Mouse (Mus musculus): ENCODE measurements around the gene Rint1. TPM values are rescaled to one million over a fixed set of nuclear protein-coding genes. Genes with fewer than 3 reads are reported as not detected.
"Not testable (repeated sequence)": the region's sequence is repeated elsewhere in the genome, so short reads cannot be mapped to it uniquely, and the experiment has no call there.

Gene Rint1
- polyA plus RNA-seq, 1 experiment from 2014 or later, result 26.0 TPM

GRCm38 (mm10) chr5:23826321-23827004 lies 39.0 kb downstream of the Rint1 start:
- H3K4me1 ChIP-seq (replicated peaks), result peaks cover 5% of the 10 kb centered on the region
- no peak for ATAC-seq (replicated peaks; ENCODE audit: insufficient number of reproducible peaks, insufficient read depth, low FRiP score, low read depth)
- H3K9ac ChIP-seq, result no peak overlapping the region
- H3K9me3 ChIP-seq (replicated peaks), result no peaks in the 10 kb centered on the region
- H3K27ac ChIP-seq, result no peak overlapping the region
- WGBS, result 34% methylated on average over 11 of the region's 11 CpGs
- H3K4me3 ChIP-seq, result no peak overlapping the region
- H3K27me3 ChIP-seq, result peaks cover 12% of the 10 kb centered on the region
- H3K36me3 ChIP-seq, result no peaks in the 10 kb centered on the region
- no peak overlapping the region for H3K4me2 ChIP-seq

GRCm38 (mm10) chr5:23830897-23831752 lies 43.6 kb downstream of the Rint1 start:
- H3K4me3 ChIP-seq, result peak overlapping the region; percentile 30
- no peaks in the 10 kb centered on the region for H3K36me3 ChIP-seq
- H3K4me1 ChIP-seq (replicated peaks), result peaks cover 5% of the 10 kb centered on the region
- WGBS, result 29% methylated on average over 58 of the region's 58 CpGs
- no peak overlapping the region for H3K9ac ChIP-seq
- peak overlapping the region; percentile 55 for H3K4me2 ChIP-seq
- peaks cover 20% of the 10 kb centered on the region for H3K27me3 ChIP-seq
- ATAC-seq (replicated peaks; ENCODE audit: insufficient number of reproducible peaks, insufficient read depth, low FRiP score, low read depth), result peak; percentile 55; the same call in 1 of the 2 replicates
- H3K27ac ChIP-seq, result no peak overlapping the region
- H3K9me3 ChIP-seq (replicated peaks), result no peaks in the 10 kb centered on the region

- H3K27me3 ChIP-seq, result peaks cover 16% of the 10 kb centered on the region
- H3K27ac ChIP-seq; H3K4me3 ChIP-seq; H3K9ac ChIP-seq; H3K4me2 ChIP-seq; H3K9me3 ChIP-seq (replicated peaks); ATAC-seq (replicated peaks; ENCODE audit: insufficient number of reproducible peaks, insufficient read depth, low FRiP score, low read depth); H3K4me1 ChIP-seq (replicated peaks): not testable (repeated sequence)
- 78% methylated on average over 1 of the region's 1 CpGs for WGBS
- peaks cover 11% of the 10 kb centered on the region for H3K36me3 ChIP-seq
Measured at GRCm38 (mm10) chr5:23835691-23836090, 48.2 kb downstream of the Rint1 start.

GRCm38 (mm10) chr5:23838158-23838557 lies 50.6 kb downstream of the Rint1 start:
- no peak for ATAC-seq (replicated peaks; ENCODE audit: insufficient number of reproducible peaks, insufficient read depth, low FRiP score, low read depth)
- no peaks in the 10 kb centered on the region for H3K27me3 ChIP-seq
- WGBS, result 88% methylated on average over 7 of the region's 7 CpGs
- H3K4me2 ChIP-seq, result no peak overlapping the region
- no peak overlapping the region for H3K27ac ChIP-seq
- peaks cover 10% of the 10 kb centered on the region for H3K4me1 ChIP-seq (replicated peaks)
- H3K4me3 ChIP-seq, result no peak overlapping the region
- H3K9ac ChIP-seq, result no peak overlapping the region
- no peaks in the 10 kb centered on the region for H3K9me3 ChIP-seq (replicated peaks)
- peaks cover 11% of the 10 kb centered on the region for H3K36me3 ChIP-seq

- Histone ChIP-seq H3K4me1 (replicated peaks) (peaks cover 16% of the 10 kb centered on the region), H3K4me3 (peak within 1 kb of the TSS; percentile 79), H3K9ac (peak within 1 kb of the TSS; percentile 77), H3K27me3 (no peaks in the 10 kb centered on the region), H3K9me3 (replicated peaks) (no peaks in the 10 kb centered on the region), H3K4me2 (peak within 1 kb of the TSS; percentile 65), H3K36me3 (peaks cover 9% of the 10 kb centered on the region), H3K27ac (peak within 1 kb of the TSS; percentile 85)
- under 1% methylated on average over 44 of the region's 44 CpGs for WGBS
- ATAC-seq (replicated peaks; ENCODE audit: insufficient number of reproducible peaks, insufficient read depth, low FRiP score, low read depth), result peak; percentile 90
Measured at GRCm38 (mm10) chr5:23843674-23844530, 56.4 kb downstream of the Rint1 start, which contains the start of gene Tomm7. TSS of gene Tomm7 (minus strand) at chr5:23844161.

- 26% methylated on average over 7 of the region's 7 CpGs for WGBS
- H3K27me3 ChIP-seq, result no peaks in the 10 kb centered on the region
- ATAC-seq (replicated peaks; ENCODE audit: insufficient number of reproducible peaks, insufficient read depth, low FRiP score, low read depth), result no peak
Measured at GRCm38 (mm10) chr5:23844531-23844841, 57.0 kb downstream of the Rint1 start.

GRCm38 (mm10) chr5:23845141-23845540 lies 57.6 kb downstream of the Rint1 start:
- H3K4me1 ChIP-seq (replicated peaks), result peaks cover 16% of the 10 kb centered on the region
- no peaks in the 10 kb centered on the region; the same call in 1 of the 2 replicates for H3K36me3 ChIP-seq
- WGBS, result 87% methylated on average over 3 of the region's 3 CpGs
- H3K27me3 ChIP-seq, result no peaks in the 10 kb centered on the region
- H3K9me3 ChIP-seq (replicated peaks), result no peaks in the 10 kb centered on the region
- H3K9ac ChIP-seq, result no peak overlapping the region
- ATAC-seq (replicated peaks; ENCODE audit: insufficient number of reproducible peaks, insufficient read depth, low FRiP score, low read depth), result no peak
- no peak overlapping the region for H3K4me3 ChIP-seq
- peak overlapping the region; percentile 65; the same call in 1 of the 2 replicates for H3K4me2 ChIP-seq
- peak overlapping the region; percentile 85 for H3K27ac ChIP-seq

More at GRCm38 (mm10) chr5:23844531-23844841, 57.0 kb downstream of the Rint1 start:
- H3K9me3 ChIP-seq (replicated peaks), result no peaks in the 10 kb centered on the region
- peaks cover 16% of the 10 kb centered on the region for H3K4me1 ChIP-seq (replicated peaks)
- H3K4me3 ChIP-seq, result peak overlapping the region; percentile 79
- peak overlapping the region; percentile 85 for H3K27ac ChIP-seq
- H3K36me3 ChIP-seq, result peaks cover 3% of the 10 kb centered on the region; the same call in 1 of the 2 replicates
- H3K9ac ChIP-seq, result peak overlapping the region; percentile 51
- peak overlapping the region; percentile 65 for H3K4me2 ChIP-seq

GRCm38 (mm10) chr5:23850345-23851159 lies 63.0 kb downstream of the Rint1 start:
- Histone ChIP-seq H3K4me3 (peak overlapping the region; percentile 97), H3K9ac (peak overlapping the region; percentile 89), H3K27me3 (no peaks in the 10 kb centered on the region), H3K9me3 (replicated peaks) (no peaks in the 10 kb centered on the region), H3K4me2 (peak overlapping the region; percentile 65), H3K27ac (peak overlapping the region; percentile 88), H3K36me3 (peaks cover 30% of the 10 kb centered on the region), H3K4me1 (replicated peaks) (peaks cover 7% of the 10 kb centered on the region)
- peak; percentile 98 for ATAC-seq (replicated peaks; ENCODE audit: insufficient number of reproducible peaks, insufficient read depth, low FRiP score, low read depth)
- under 1% methylated on average over 61 of the region's 61 CpGs for WGBS

GRCm38 (mm10) chr5:23851160-23851555 lies 63.6 kb downstream of the Rint1 start:
- Histone ChIP-seq H3K4me2 (peak overlapping the region; percentile 65), H3K4me3 (peak overlapping the region; percentile 97), H3K27ac (peak overlapping the region; percentile 88), H3K9ac (peak overlapping the region; percentile 89), H3K36me3 (peaks cover 36% of the 10 kb centered on the region)
- WGBS, result 8% methylated on average over 4 of the region's 4 CpGs
- not testable (repeated sequence) for ATAC-seq (replicated peaks; ENCODE audit: insufficient number of reproducible peaks, insufficient read depth, low FRiP score, low read depth); H3K9me3 ChIP-seq (replicated peaks); H3K4me1 ChIP-seq (replicated peaks); H3K27me3 ChIP-seq

GRCm38 (mm10) chr5:23852916-23853315 lies 65.4 kb downstream of the Rint1 start:
- H3K9me3 ChIP-seq (replicated peaks); H3K4me2 ChIP-seq; H3K27ac ChIP-seq; H3K9ac ChIP-seq; H3K27me3 ChIP-seq; H3K4me1 ChIP-seq (replicated peaks); ATAC-seq (replicated peaks; ENCODE audit: insufficient number of reproducible peaks, insufficient read depth, low FRiP score, low read depth); H3K4me3 ChIP-seq: not testable (repeated sequence)
- H3K36me3 ChIP-seq, result peaks cover 42% of the 10 kb centered on the region
- WGBS, result 93% methylated on average over 1 of the region's 1 CpGs

All from heart, embryonic 15.5 days (tissue).